In genomic region chr4:118108779-118109178, GRCm38 (mm10) we compare ENCODE assay signal across 9 mouse cellular contexts. TPM values are rescaled to one million over a fixed set of nuclear protein-coding genes. Genes with fewer than 3 reads are reported as not detected.
DNase-seq lines count a peak whose midpoint lies in the region; ATAC-seq and TF ChIP-seq lines count a peak whose summit lies in the region.
"Had no signal": no experiment of that assay in that cellular context is flagged by ENCODE, and none has a peak within 500 bp of the region (broad histone marks: within the 10 kb centered on the region; RNA-seq: fewer than 3 reads in every experiment).

No protein-coding gene starts in this region.

- no peak overlapping the region for H3K9ac ChIP-seq in heart, embryonic 11.5 days (ENCODE audit: low read depth, low read length)
- H3K9ac ChIP-seq in embryonic facial prominence, embryonic 15.5 days = no peak overlapping the region
- no peak overlapping the region for H3K9ac ChIP-seq in lung, postnatal 0 days (replicated peaks; ENCODE audit: low read depth)
- H3K9ac ChIP-seq in hindbrain, postnatal 0 days (replicated peaks; ENCODE audit: low read length) = no peak overlapping the region

- H3K36me3 ChIP-seq in heart, embryonic 11.5 days (ENCODE audit: control insufficient read depth, insufficient read depth, low read length) = no peaks in the 10 kb centered on the region
- H3K36me3 ChIP-seq in embryonic facial prominence, embryonic 15.5 days = peaks cover 21% of the 10 kb centered on the region
- H3K36me3 ChIP-seq in lung, postnatal 0 days (ENCODE audit: insufficient read depth, low read length) = no peaks in the 10 kb centered on the region
- no peaks in the 10 kb centered on the region for H3K36me3 ChIP-seq in hindbrain, postnatal 0 days (ENCODE audit: insufficient read depth, low read length)
- H3K36me3 ChIP-seq in hindbrain, embryonic 10.5 days = peaks cover 30% of the 10 kb centered on the region

- no peak overlapping the region for H3K4me3 ChIP-seq in heart, embryonic 11.5 days (ENCODE audit: low read depth, low read length)
- no peak overlapping the region for H3K4me3 ChIP-seq in embryonic facial prominence, embryonic 15.5 days (replicated peaks)
- no peak overlapping the region for H3K4me3 ChIP-seq in lung, postnatal 0 days (ENCODE audit: low read depth, low read length)
- no peak overlapping the region for H3K4me3 ChIP-seq in hindbrain, postnatal 0 days (ENCODE audit: low read length)
- H3K4me3 ChIP-seq in hindbrain, embryonic 10.5 days = no peak overlapping the region
- H3K4me3 ChIP-seq: left cerebral cortex, adult 2 months had no signal

- TF ChIP-seq EP300 in lung, postnatal 0 days (IDR thresholded peaks at IDR 0.05) = no peak

- no peaks in the 10 kb centered on the region for H3K27me3 ChIP-seq in heart, embryonic 11.5 days (ENCODE audit: control insufficient read depth, insufficient read depth, low read length)
- H3K27me3 ChIP-seq in embryonic facial prominence, embryonic 15.5 days = no peaks in the 10 kb centered on the region
- no peaks in the 10 kb centered on the region for H3K27me3 ChIP-seq in lung, postnatal 0 days (replicated peaks; ENCODE audit: insufficient read depth, low read length)
- H3K27me3 ChIP-seq in hindbrain, postnatal 0 days (ENCODE audit: insufficient read depth, low read length) = no peaks in the 10 kb centered on the region
- H3K27me3 ChIP-seq in hindbrain, embryonic 10.5 days (ENCODE audit: insufficient read depth, poor library complexity, severe bottlenecking) = no peaks in the 10 kb centered on the region

- ATAC-seq in heart, embryonic 11.5 days (replicated peaks; ENCODE audit: insufficient number of reproducible peaks, low FRiP score, low TSS enrichment) = no peak
- no peak for ATAC-seq in embryonic facial prominence, embryonic 15.5 days (ENCODE audit: insufficient number of reproducible peaks, low FRiP score, low TSS enrichment, low read depth)
- ATAC-seq in lung, postnatal 0 days = peak; percentile 74
- ATAC-seq in hindbrain, postnatal 0 days = no peak

- no peak for TF ChIP-seq CTCF in lung, postnatal 0 days (IDR thresholded peaks at IDR 0.05)
- no peak for TF ChIP-seq CTCF in hindbrain, postnatal 0 days (IDR thresholded peaks at IDR 0.05; ENCODE audit: low read depth)

- no peak overlapping the region for H3K4me2 ChIP-seq in heart, embryonic 11.5 days
- H3K4me2 ChIP-seq in embryonic facial prominence, embryonic 15.5 days (replicated peaks) = no peak overlapping the region
- H3K4me2 ChIP-seq in lung, postnatal 0 days (replicated peaks; ENCODE audit: low read depth, low read length) = no peak overlapping the region
- no peak overlapping the region for H3K4me2 ChIP-seq in hindbrain, postnatal 0 days (ENCODE audit: low read depth, low read length)

- 57% methylated on average over 7 of the region's 7 CpGs for WGBS in heart, embryonic 11.5 days (ENCODE audit: insufficient replicate concordance)
- WGBS in embryonic facial prominence, embryonic 15.5 days = 62% methylated on average over 7 of the region's 7 CpGs
- WGBS in lung, postnatal 0 days = 31% methylated on average over 7 of the region's 7 CpGs
- WGBS in hindbrain, postnatal 0 days = 80% methylated on average over 7 of the region's 7 CpGs
- WGBS in hindbrain, embryonic 10.5 days = 81% methylated on average over 7 of the region's 7 CpGs

- DNase-seq in heart, adult 11 months = peak; percentile 91
- peak; percentile 19 to 28 for DNase-seq in heart, postnatal 36 days
- DNase-seq in lung, postnatal 0 days (ENCODE audit: low spot score) = peak; percentile 51
- DNase-seq in thymus, postnatal 36 days = no peak
- no peak for DNase-seq in hindbrain, postnatal 0 days (ENCODE audit: low spot score)
- DNase-seq in hindbrain, embryonic 10.5 days (ENCODE audit: low spot score) = no peak

- intact Hi-C loops in heart, postnatal 36 days (cut with DNase I) = no loop called here

- peaks cover 20% of the 10 kb centered on the region for H3K4me1 ChIP-seq in heart, embryonic 11.5 days (ENCODE audit: control insufficient read depth, insufficient read depth, low read length)
- peaks cover 4% of the 10 kb centered on the region; the same call in 1 of the 2 replicates for H3K4me1 ChIP-seq in embryonic facial prominence, embryonic 15.5 days
- peaks cover 8% of the 10 kb centered on the region; the same call in 1 of the 2 replicates for H3K4me1 ChIP-seq in lung, postnatal 0 days (ENCODE audit: insufficient read depth, low read depth, low read length)
- no peaks in the 10 kb centered on the region for H3K4me1 ChIP-seq in hindbrain, postnatal 0 days (ENCODE audit: insufficient read depth, low read length)
- H3K4me1 ChIP-seq in hindbrain, embryonic 10.5 days (replicated peaks) = 0 out of 2 replicates have a peak, but pooled peaks cover 6% of the 10 kb centered on the region

- H3K9me3 ChIP-seq in heart, embryonic 11.5 days (replicated peaks; ENCODE audit: control insufficient read depth, low read length) = no peaks in the 10 kb centered on the region
- H3K9me3 ChIP-seq in embryonic facial prominence, embryonic 15.5 days (replicated peaks) = no peaks in the 10 kb centered on the region
- H3K9me3 ChIP-seq in lung, postnatal 0 days (ENCODE audit: low read length) = no peaks in the 10 kb centered on the region
- no peaks in the 10 kb centered on the region for H3K9me3 ChIP-seq in hindbrain, postnatal 0 days (ENCODE audit: low read length)
- H3K9me3 ChIP-seq in hindbrain, embryonic 10.5 days = no peaks in the 10 kb centered on the region

- no peak overlapping the region for H3K27ac ChIP-seq in heart, embryonic 11.5 days (ENCODE audit: low read depth, low read length)
- peak overlapping the region; percentile 18; the same call in 1 of the 2 replicates for H3K27ac ChIP-seq in embryonic facial prominence, embryonic 15.5 days (replicated peaks)
- H3K27ac ChIP-seq in lung, postnatal 0 days (ENCODE audit: low read length) = no peak overlapping the region
- H3K27ac ChIP-seq in hindbrain, postnatal 0 days = no peak overlapping the region
- no peak overlapping the region for H3K27ac ChIP-seq in hindbrain, embryonic 10.5 days
- H3K27ac ChIP-seq: left cerebral cortex, adult 2 months had no signal

RNA-seq across cellular contexts. Expression of gene St3gal3, which starts 25.9 kb away (rescaled TPM):
- 5.2 and 6.9 TPM in 2 replicates for polyA plus RNA-seq in heart, embryonic 11.5 days (2014; fragmentation: Nextera tagmentation; extraction: Ambion mirVana)
- polyA plus RNA-seq in embryonic facial prominence, embryonic 15.5 days (2015; fragmentation: Nextera tagmentation; extraction: Ambion mirVana) = 9.4 and 9.8 TPM in 2 replicates
- total RNA-seq in heart, postnatal 36 days (2021) = 10 to 100 TPM; 60.3 to 66.4 TPM
- polyA plus RNA-seq in lung, postnatal 0 days (2015; fragmentation: Nextera tagmentation; extraction: Ambion mirVana) = 4.0 and 4.5 TPM in 2 replicates
- 50.2 and 50.9 TPM in 2 replicates for total RNA-seq in hindbrain, postnatal 0 days (2014; rRNA removed)
- 11.3 and 11.8 TPM in 2 replicates for polyA plus RNA-seq in hindbrain, postnatal 0 days (2015; fragmentation: Nextera tagmentation; extraction: Ambion mirVana)
- 6.2 and 10.8 TPM in 2 replicates for polyA plus RNA-seq in hindbrain, embryonic 10.5 days (2016; fragmentation: Nextera tagmentation; extraction: Ambion mirVana)

Comparison
In these comparisons a context has a peak if more than half of its experiments do, and no peak if none do; other contexts are left out.
1. DNase-seq: peak in heart, adult 11 months (single experiment), heart, postnatal 36 days (2 of 2) and lung, postnatal 0 days (single experiment); none in thymus, postnatal 36 days (0 of 2), hindbrain, postnatal 0 days (single experiment) and hindbrain, embryonic 10.5 days (single experiment).